Mouse (Mus musculus): ENCODE measurements around the gene Unc80.

The Unc80 gene

GRCm38 (mm10) chr1:66467821-66468703 is at the start of gene Unc80:
TSS of gene Unc80 (plus strand) at chr1:66468367.
- no peak for DNase-seq (ENCODE audit: low read depth, low spot score)

DNA sequence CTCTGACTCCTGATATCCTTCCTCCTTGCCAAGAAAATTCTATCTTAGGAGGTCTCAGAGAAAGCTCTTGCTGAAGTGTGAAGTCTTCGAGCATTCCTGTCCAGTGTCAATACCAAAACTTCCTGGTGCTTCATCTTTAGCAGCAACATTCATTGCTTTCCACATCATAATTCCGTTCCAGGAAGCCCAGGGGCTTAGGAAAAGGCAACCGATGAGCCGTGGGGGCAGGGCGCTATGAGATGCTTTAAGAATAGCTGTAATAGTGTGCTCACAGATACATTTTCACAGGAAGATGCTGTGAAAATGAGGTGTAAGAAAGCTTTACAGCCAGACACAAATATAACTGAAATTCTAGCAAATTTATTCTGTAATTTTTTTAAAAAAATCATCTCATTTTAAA is 42.1 kb upstream of the Unc80 start:
- DNase-seq (ENCODE audit: low read depth, low spot score) = no peak

DNA sequence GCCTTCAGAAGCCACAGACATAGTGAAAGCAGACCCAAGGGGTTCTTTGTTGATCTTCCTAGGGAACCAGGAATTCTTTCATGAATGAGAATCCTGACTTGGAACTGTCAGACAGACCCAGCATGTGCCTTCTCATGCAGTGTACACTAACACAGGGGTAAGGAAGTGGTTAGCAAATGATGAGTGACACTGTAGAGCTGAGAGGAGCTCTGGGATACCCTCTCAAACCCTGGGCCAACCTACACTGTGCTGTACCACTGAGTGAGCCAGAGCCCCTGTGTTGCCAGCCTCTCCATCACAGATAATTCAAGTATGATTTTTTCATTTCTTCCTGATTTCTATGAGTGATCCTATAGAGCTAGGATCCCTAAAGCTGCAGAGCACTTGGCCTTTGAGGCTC is 37.2 kb upstream of the Unc80 start:
- no peak for DNase-seq (ENCODE audit: low read depth, low spot score)

- DNase-seq (ENCODE audit: low read depth, low spot score) = no peak
Measured at GRCm38 (mm10) chr1:66431472-66431871, 36.7 kb upstream of the Unc80 start.

DNA sequence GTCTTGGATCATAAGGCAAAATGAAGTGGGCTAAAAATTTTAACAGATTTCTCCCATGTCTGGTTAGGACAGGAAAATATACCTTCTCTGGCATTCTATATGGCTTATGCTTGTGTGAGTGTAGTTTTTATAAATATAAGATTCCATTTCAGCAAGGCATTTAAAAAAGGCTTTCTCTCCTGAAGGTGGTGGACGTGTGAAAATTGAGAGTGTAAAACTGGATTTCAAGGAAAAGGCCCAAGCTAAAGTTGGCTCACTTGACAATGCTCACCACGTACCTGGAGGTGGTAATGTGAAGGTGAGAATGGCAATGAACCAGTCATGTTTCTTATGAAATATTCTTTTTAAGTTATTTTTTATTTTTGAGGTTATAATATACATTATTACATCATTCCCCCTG is 30.1 kb upstream of the Unc80 start:
- no peak for DNase-seq (ENCODE audit: low read depth, low spot score)

- no peak for DNase-seq (ENCODE audit: low read depth, low spot score)
Measured at GRCm38 (mm10) chr1:66442922-66443321, 25.2 kb upstream of the Unc80 start.

GRCm38 (mm10) chr1:66449471-66449870 is 18.7 kb upstream of the Unc80 start:
- DNase-seq (ENCODE audit: low read depth, low spot score) = no peak

GRCm38 (mm10) chr1:66456580-66456979 is 11.6 kb upstream of the Unc80 start:
- no peak for DNase-seq (ENCODE audit: low read depth, low spot score)

DNA sequence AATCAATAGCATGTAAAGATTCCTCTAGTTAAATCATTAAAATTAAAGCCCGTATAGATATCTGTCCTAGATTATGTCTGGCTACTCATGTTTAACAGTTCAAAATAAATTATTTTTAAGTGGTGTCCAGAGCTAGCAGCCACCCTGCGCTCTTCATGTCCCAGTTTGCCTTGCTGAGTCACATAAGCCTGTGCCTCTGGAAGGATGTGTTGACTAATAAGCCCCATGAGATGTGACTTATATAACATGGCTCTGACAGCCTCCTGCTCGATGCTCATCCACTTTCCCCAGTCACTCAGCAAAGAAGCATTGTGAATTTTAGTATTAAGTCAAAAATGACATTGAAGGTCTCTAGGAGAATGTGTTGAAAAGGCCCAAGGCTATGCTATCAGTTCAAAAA is 10.4 kb upstream of the Unc80 start:
- DNase-seq (ENCODE audit: low read depth, low spot score) = no peak

GRCm38 (mm10) chr1:66459394-66459793 is 8.8 kb upstream of the Unc80 start:
- no peak for DNase-seq (ENCODE audit: low read depth, low spot score)

GRCm38 (mm10) chr1:66460850-66461249 is 7.3 kb upstream of the Unc80 start:
- no peak for DNase-seq (ENCODE audit: low read depth, low spot score)

DNA sequence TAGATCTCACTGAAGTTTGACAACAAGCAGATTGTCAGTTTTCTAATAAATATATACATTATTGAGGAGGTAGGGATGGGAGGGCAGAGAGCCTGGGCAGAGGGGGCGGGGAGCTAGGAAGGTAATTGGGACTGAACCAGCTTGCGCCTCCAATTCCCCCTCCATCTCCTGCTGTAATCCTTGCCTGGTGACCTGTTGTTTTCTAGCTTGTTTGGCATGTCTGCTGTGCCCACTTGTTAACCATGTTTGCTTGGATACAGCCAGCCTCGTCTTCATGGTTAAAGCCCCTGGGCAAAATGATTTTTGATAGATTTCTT is 495 bp downstream of the Unc80 start:
- DNase-seq (ENCODE audit: low read depth, low spot score) = no peak

DNA sequence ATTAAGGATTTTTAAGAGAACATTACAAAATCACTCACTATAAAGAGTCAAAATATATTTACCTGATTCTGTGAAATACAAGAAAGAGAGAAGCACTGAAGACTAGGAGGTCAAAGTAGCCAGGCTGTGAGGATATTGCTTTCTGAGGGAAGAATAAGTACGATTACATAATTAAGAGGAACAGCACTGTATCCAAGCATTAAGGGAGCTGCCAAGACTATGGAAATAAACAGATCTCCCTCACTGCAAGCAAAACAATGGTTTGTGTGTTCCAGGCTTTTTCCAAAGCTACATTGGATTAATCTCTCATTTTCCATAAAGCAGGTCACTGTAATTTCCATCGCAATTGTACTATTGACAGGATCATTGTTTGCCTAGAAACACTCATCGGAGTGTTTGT is 14.6 kb downstream of the Unc80 start:
- DNase-seq (ENCODE audit: low read depth, low spot score) = no peak

DNA sequence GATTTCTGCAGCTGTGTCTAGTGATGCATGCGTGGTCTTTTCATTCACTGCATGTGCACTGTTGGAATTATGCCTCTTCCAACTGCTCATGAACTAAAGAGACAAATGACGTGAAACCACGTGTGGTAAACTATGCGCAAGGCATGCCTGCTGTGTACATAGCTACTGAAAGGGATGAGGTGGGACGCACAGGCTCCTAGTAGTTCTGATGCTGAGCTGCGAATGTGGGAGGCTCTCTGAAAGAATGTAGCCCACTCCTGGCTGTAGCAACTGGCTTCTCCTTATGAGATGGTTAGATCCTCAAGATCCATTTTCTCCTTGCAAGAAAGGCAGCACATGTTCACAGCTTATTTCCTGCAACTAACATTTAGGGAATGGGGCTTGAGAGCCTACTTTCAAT is 24.9 kb downstream of the Unc80 start:
- no peak for DNase-seq (ENCODE audit: low read depth, low spot score)

DNA sequence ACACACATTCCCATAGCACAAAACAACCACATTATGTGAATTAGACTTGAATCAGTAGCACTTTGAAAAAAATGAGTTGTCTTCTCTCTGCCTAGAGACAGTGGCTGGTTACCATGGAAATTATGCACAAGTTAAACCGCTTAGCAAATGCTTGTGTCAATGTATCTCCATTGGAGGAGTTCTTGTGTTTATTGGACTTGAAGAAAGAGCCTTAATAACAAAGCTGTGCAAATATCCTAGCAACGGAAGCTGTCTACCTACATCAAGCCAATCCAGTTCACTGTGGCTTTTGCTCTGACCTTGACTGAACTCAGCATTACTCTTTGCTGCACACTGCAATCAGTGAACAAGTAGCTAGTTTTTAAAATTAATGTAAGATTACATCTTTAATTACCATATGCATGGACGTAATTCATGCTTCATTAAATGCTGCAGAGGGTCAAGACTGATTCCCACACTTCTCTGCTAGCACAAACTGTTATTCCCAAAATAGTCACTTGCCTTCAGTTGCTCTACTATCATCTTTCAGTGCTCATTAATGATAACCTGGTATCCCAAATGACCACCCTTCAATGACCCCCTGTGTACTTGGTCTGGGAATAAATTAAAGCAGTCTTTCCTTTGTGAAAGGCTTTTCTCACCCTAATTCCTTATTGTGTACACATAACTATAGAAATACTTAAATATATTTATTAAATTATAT is 27.3 kb downstream of the Unc80 start:
- DNase-seq (ENCODE audit: low read depth, low spot score) = no peak

GRCm38 (mm10) chr1:66550812-66551211 is 82.6 kb downstream of the Unc80 start:
- no peak for DNase-seq (ENCODE audit: low read depth, low spot score)

GRCm38 (mm10) chr1:66552396-66552966 is 84.3 kb downstream of the Unc80 start:
- no peak for DNase-seq (ENCODE audit: low read depth, low spot score)

GRCm38 (mm10) chr1:66561636-66562270 is 93.6 kb downstream of the Unc80 start:
- DNase-seq (ENCODE audit: low read depth, low spot score) = no peak

GRCm38 (mm10) chr1:66562332-66562731 is 94.2 kb downstream of the Unc80 start:
- no peak for DNase-seq (ENCODE audit: low read depth, low spot score)

- DNase-seq (ENCODE audit: low read depth, low spot score) = no peak
Measured at GRCm38 (mm10) chr1:66569736-66570135, 101.6 kb downstream of the Unc80 start.

DNA sequence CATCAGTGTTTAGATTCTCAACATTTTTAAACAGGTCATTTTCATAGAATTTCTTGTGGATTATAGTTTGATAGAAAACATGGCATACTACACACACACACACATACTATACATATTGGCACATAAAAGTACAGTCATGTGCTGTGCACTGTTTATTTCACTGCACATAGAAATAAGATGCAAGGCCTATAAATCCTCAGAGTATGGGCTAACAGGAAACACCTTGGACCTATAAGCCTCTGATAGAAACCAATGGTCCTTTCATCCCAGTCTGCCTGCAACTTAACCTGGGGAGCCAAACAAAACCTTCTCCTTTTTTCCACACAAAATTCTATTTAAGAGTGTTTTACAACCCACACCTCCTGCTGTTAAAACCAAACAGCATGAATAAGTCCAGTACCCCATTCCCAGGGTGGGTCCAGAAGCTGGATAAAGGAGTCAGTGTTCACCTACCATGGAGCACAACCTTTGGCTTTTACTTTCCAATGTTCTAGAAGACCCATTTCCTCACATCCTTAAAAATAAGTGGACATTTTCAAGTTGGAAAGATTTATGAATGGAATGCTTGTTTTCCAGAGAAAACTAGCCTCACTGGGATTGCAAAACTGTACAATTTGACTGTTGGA is 129.1 kb downstream of the Unc80 start:
- DNase-seq (ENCODE audit: low read depth, low spot score) = no peak

DNA sequence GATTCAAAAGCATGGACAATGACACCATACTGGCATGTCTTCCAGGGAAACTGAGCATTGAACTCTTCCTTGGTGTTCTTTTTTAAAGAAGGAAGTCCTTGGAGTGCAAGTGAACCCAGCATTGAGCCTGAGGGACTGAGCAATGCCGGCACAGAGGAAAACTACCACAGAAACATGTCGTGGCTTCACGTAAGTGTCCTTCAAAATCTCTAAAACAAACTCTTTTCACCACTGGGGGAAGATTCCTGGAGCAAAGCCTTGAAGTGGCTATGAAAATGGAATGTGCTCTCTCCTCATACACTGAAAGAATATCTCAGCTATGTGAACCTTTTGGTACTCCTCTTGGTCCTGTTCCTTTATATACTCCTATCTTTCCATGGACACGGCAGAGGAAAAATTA is 140.1 kb downstream of the Unc80 start:
- DNase-seq (ENCODE audit: low read depth, low spot score) = no peak

Measured in skeletal muscle tissue, adult 2 months (tissue).